Mouse (Mus musculus) left cerebral cortex, adult 2 months (tissue): ENCODE measurements around the gene Ptms. TPM values are rescaled to one million over a fixed set of nuclear protein-coding genes. Genes with fewer than 3 reads are reported as not detected.
A peak's percentile ranks its signal among the peaks of the same experiment; 100 is the strongest.

ENCODE experiments used
- DNase-seq, 2 experiments: peaks; one replicate each; pipeline ENCODE4 v3.0.0; 2021 to 2022; ENCODE audit warnings: low spot score in 2 of 2, mixed read lengths in 1 of 2; ENCODE audit errors: extremely low spot score in 1 of 2
- H3K27ac ChIP-seq: fragments of 200-600 bp; 2 replicates; pipeline ENCODE4 v1.8.1; 2022
- H3K4me3 ChIP-seq: fragments of 200-600 bp; 2 replicates; pipeline ENCODE4 v1.8.1; 2022
- CTCF ChIP-seq: fragments of 200-600 bp; IDR thresholded peaks from 2 replicates; pipeline ENCODE4 v1.8.1; 2022; ENCODE audit warnings: antibody characterized with exemption, mild to moderate bottlenecking, moderate library complexity
- intact Hi-C: fragments of 180-260 bp; cut with DNase I; formaldehyde crosslinking; loops from one replicate; pipeline ENCODE4 v1.15.1; 2025
- total RNA-seq, 2 experiments: library from RNA; stranded (reverse); gene quantifications; 2 replicates each; pipeline ENCODE4 v1.2.3; 2021

Ptms gene
- total RNA-seq, 2 experiments from 2014 or later: 845 to 926 TPM

GRCm38 (mm10) chr6:124915160-124915941 is 4.6 kb downstream of the Ptms start:
- no peak for TF ChIP-seq CTCF
- intact Hi-C loops: loop anchor here (5.0 kb wide), 1 partner anchor 172 kb away; no protein-coding TSS in a partner anchor
- Histone ChIP-seq H3K4me3 (peak overlapping the region; percentile 89), H3K27ac (peak overlapping the region; percentile 93)
- DNase-seq: peak; percentile 41 to 43

DNA sequence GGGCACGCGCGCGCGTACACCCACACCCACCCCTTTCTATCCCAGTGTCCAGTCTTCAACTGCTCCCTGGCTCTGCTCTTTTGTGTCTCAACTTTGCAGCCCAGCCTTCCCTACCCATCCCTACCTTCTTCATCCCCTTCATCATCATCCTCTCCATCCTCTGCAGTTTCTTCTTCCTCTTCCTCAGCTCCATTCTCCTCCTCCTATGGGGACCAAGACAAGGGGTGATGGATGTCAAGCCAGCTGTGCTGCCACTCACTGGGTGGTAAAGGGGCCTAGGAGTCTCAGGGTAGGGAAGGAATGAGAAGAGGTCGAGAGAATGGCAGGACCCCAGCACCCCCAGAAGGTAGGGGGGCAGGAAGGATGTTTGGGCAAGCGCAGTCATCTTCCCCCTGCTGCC is 5.4 kb downstream of the Ptms start:
- no peak for DNase-seq
- no peak for TF ChIP-seq CTCF
- Histone ChIP-seq H3K27ac (peak overlapping the region; percentile 41), H3K4me3 (no peak overlapping the region)
- intact Hi-C loops: no loop called here

DNA sequence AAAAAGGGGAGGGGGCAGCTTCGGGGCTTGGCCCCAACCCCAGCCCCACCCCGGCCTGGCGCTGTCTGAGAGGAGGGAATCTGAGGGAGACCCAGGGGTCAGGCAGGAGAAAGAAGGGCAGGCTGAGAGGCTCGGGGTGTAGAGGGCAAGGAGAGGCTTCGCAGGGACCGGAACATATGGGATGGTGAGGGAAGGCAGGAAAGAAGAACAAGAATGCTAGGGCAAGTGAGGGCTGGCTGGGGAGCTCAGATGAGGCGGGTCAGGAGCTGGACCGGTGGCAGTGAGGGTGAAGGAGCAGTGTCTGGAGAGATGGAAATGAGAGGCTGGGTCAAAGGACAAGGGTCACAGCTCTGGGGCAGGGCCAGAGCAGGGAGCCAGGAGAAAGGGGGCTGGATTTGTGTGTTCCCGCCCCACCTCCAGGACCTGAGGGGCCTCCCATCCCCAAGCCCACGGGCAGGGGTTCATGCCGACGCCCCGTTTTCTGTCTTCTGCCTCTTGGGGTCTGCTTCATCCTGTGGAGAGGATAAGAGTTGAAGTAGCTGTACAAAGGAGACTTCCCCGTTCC is 6.1 kb downstream of the Ptms start:
- no peak overlapping the region for H3K4me3 ChIP-seq
- intact Hi-C loops: no loop called here
- H3K27ac ChIP-seq: 0 out of 2 replicates have a peak overlapping the region, but pooled peaks have one; percentile 15
- no peak for DNase-seq
- TF ChIP-seq CTCF: no peak

GRCm38 (mm10) chr6:124913214-124913613 is 6.7 kb downstream of the Ptms start:
- no peak for TF ChIP-seq CTCF
- no peak for DNase-seq
- Histone ChIP-seq H3K27ac (0 out of 2 replicates have a peak overlapping the region, but pooled peaks have one; percentile 15), H3K4me3 (no peak overlapping the region)
- intact Hi-C loops: no loop called here

GRCm38 (mm10) chr6:124911533-124912218 is 8.2 kb downstream of the Ptms start, which contains the start of gene Lag3:
Gene Lag3 (minus strand): TSS chr6:124911705.
- intact Hi-C loops: no loop called here
- Histone ChIP-seq H3K4me3 (no peak within 1 kb of the TSS), H3K27ac (no peak within 1 kb of the TSS)
- no peak for TF ChIP-seq CTCF
- DNase-seq: no peak

DNA sequence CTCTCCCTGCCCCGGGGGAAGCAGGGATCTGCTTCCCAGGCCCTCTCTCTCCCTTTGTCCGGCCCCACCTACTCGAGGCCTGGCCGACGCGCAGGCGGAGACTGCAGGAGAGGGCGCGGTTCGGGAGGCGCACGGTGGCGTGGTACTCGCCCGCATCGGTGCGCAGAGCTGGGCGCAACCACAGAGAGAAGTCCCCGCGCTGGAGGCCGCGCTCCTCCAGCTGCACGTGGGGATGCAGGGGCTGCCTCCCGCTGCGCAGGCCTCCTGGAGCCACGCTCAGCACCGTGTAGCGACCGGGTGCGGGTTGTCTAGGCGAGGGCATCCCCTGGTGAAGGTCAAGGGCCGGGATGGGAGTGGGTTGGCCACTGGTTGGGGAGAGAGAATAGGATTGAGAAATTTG is 9.9 kb downstream of the Ptms start:
- intact Hi-C loops: no loop called here
- DNase-seq: no peak
- TF ChIP-seq CTCF: no peak
- Histone ChIP-seq H3K27ac (no peak overlapping the region), H3K4me3 (no peak overlapping the region; the same call in 1 of the 2 replicates)

GRCm38 (mm10) chr6:124907767-124908166 is 12.1 kb downstream of the Ptms start:
- no peak for DNase-seq
- Histone ChIP-seq H3K27ac (no peak overlapping the region), H3K4me3 (no peak overlapping the region)
- TF ChIP-seq CTCF: no peak
- intact Hi-C loops: no loop called here

- no peak for TF ChIP-seq CTCF
- intact Hi-C loops: loop anchor here (1.0 to 5.0 kb wide), 4 partner anchors 12 to 177 kb away; no protein-coding TSS in a partner anchor
Measured at GRCm38 (mm10) chr6:124904991-124905860, 14.7 kb downstream of the Ptms start.

GRCm38 (mm10) chr6:124904161-124904981 is 15.5 kb downstream of the Ptms start:
- Histone ChIP-seq H3K27ac (peak overlapping the region; percentile 97), H3K4me3 (peak overlapping the region; percentile 48)
- intact Hi-C loops: loop anchor here (1.0 to 5.0 kb wide), 4 partner anchors 13 to 178 kb away; no protein-coding TSS in a partner anchor
- TF ChIP-seq CTCF: peak; percentile 61
- DNase-seq: peak; percentile 68 to 76

More at GRCm38 (mm10) chr6:124904991-124905860, 14.7 kb downstream of the Ptms start:
- peak overlapping the region; percentile 97 for H3K27ac ChIP-seq
- no peak for DNase-seq
- peak overlapping the region; percentile 48 for H3K4me3 ChIP-seq

GRCm38 (mm10) chr6:124903580-124904151 is 16.2 kb downstream of the Ptms start:
- peak; percentile 89 to 92 for DNase-seq
- H3K27ac ChIP-seq: peak overlapping the region; percentile 97
- peak overlapping the region; percentile 48 for H3K4me3 ChIP-seq
- TF ChIP-seq CTCF: peak; percentile 91
- intact Hi-C loops: loop anchor here (1.0 to 5.0 kb wide), 5 partner anchors 14 to 179 kb away; no protein-coding TSS in a partner anchor
